Mouse (Mus musculus): ENCODE measurements at regions not wholly inside any gene's neighbourhood (a gene's known extent, or its start where the extent isn't known, plus 50 kb on each side); places are given as distances from the start of the nearest gene placed in this dataset.

DNA sequence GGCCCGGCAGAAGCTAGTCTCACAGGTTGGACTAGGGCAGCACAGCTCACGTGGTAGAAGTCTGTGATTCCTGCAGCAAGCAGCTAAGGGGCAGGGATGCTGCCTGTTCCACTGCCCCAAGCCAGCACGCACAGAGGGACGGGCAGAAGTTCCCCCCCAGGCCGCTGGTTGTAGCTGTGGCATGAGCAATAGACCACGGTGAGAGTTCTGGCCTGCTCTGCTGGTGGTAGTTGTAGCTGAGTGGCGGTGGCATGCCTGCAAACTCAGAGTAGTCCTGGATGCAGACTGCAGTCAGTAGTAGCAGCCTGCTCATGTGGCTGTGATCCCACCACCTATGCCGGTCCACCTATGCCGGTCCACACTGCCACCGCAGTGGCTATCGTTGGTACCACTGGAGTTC is 71.5 kb upstream of the Rpl39l start:
- in situ Hi-C loops (cut with MboI, MseI) = no loop called here

DNA sequence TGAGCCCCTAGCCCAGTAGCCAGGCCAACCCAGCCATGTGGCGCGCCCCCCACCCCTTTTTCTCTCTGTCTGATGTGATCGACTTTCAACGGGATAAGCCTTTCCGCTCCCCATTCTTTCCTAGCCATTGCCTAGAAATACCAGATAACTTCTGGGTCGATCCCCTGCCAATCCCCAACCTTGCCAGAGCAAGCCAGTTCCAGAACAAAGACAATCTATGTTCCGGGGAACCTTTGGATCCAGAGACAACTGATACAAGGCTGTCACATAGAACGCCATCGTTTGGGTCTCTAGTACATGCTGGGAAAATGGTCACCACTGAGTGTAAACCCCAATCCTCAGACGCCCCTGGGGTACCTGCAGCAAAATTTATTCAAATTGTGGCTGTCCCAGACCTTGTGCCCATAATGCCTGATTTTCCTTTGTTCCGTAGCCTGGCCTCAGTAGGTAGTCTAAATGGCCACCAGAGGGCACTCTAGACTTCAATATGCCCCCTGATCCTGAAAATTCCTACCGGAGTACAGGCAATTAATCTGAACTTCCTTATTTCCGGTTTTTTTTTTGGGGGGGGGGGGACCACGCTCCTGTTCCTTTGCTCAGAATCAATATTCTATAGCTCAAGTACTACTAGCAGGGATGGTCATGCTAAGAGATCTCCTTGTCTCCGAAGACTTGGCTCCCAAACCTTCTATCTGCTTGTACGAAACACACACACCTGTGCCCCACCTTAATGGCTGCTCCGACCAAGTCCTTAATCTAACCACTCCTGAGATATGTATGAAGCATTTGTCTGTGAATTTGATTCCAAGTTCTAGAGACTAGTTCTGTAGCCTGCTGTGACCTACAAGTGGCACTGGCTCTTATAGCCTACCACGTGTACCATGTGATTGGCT is 81.3 kb upstream of the Rpl39l start:
- in situ Hi-C loops (cut with MboI, MseI) = no loop called here

DNA sequence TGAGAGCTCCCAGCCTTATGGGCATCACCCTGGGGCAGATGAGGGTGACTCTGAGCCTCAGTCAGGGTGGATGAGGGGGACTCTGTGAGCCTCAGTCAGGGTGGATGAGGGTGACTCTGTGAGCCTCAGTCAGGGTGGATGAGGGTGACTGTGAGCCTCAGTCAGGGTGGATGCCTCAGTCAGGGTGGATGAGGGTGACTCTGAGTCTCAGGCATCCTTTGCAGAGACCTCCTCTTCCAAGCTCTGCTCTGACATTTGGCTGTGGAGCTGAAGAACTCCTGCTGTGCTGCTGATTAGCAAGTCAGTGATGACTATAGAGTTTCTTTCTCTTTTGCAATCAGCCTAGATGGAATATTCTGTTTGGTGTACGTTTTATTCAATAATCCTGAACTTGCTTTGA is 83.7 kb upstream of the Rpl39l start:
- in situ Hi-C loops (cut with MboI, MseI) = no loop called here

DNA sequence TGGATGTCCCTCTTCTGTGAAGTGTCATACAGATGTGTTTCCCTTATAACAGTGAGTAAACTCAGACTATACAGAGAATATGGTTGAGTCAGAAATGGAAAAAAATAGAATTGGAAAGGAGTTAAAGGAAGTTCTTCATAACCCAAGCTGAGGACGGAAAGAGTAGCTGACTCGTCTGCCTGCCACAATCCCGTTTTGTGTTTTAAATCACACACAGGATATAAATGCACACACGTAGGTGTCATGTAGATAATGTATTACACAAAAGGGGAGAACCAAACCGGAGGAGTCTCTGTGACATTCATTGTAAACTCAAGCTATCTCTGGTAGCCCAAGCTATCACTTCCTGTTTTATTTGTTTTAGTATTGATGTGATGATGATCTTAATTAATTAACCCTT is 84.6 kb upstream of the Rpl39l start:
- in situ Hi-C loops (cut with MboI, MseI) = no loop called here

DNA sequence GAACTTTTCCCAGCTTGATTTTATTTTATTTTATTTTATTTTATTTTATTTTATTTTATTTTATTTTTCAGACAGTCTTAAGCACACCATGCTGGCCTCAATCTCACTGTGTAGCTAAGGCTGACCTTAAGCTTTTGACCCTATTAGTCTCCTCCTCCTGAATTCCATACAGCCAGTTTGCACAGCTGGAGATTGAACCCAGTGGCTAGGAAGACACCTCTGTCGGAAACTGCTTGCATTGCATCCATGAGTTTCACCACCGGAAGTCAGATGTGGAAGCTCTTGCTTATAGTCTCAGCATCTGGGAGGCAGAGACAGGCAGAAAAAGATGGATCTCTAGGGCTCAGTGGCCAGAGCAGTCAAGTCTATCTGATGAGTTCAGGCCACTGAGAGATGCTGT is 86.4 kb upstream of the Grin2a start:
- in situ Hi-C loops (cut with MboI, MseI) = no loop called here

DNA sequence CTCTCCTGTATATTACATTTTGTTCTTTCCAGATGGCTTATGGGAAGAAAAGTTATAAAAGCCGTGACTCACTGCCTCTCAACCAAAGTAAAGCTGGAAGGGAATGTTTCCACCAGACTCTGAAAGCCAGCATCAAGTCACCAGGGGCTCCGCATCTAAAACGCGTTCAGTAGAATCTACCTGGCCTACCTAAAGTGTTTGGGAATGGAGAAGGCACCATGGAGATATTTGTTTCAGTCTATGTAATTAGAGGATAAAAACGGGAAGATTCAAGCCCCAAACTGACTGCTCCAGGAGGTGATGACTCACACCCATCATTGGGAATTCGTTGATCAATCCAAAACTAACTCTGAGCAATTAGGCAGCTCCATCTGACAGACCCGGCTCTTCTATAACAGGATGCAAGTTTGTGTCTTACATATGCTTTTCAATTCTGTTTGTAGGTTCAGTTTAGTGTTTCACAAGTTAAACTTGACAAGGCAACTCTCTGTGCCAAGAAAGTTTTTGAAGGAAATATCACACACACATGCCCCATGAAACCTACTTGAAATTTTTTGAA is 84.8 kb upstream of the Grin2a start:
- in situ Hi-C loops (cut with MboI, MseI) = no loop called here

DNA sequence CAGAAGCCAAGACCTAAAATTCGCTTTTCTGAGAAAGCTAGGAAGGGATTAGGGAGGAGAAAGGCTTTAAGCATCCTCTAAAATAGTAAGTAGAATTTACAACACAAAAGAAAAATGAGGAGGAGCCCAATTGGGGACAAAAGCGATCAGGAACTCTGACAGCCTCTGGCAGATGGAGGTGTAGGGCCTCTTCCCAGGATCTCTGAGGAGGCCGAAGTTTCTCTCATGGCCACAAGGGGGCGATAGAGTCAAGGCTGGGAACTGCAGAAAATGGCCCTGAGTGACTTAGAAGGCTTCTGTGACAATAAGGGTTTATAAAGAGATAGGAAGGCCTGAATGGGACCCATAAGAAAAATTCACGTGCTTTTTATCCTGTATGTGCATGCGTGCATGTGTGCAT is 77.8 kb upstream of the Grin2a start:
- in situ Hi-C loops (cut with MboI, MseI) = no loop called here

DNA sequence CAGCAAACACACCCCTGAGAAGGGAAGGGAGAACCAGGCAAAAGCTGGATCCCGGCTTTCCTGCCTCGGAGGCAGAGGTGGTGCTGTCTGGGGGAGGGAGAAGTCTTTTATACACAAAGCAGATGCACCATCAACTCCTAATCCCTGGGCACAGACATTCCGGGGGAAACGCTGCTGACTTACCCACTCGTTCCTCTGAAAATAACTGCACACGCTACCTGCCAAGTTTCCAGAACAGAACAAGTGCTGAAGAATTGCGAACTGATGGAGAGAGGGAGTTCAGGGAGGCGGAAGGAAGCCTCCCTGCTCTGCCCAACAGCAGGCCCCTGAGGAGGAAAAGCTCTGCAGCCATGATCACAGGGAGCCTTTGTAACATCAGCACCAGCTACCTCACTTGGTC is 68.1 kb upstream of the Grin2a start:
- in situ Hi-C loops (cut with MboI, MseI) = loop anchor here (10.0 kb wide), 1 partner anchor 301 kb away; no protein-coding TSS in a partner anchor

DNA sequence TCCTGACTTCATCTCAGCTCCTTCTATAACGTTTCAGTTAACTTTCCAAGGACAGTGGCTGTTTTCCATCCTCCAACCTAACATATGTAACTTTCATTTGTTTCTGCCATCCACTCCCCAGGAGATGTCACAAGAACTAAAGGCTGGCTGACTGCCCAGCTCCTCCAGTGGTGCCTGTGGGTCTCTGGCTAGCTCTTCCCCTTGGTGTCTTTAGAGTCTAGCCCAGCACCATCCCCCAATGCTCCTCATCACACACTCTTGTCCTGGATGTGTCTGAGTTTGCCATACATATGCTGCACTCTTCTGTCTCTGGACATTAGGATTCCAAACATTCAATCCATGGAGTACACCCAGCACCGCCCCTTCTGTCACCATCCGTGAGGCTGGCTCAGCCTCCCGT is 62.7 kb upstream of the Grin2a start:
- in situ Hi-C loops (cut with MboI, MseI) = no loop called here

Data from T-helper 1 cell (primary cell).